Mouse (Mus musculus): Measurements from ENCODE around the gene 4931428F04Rik. TPM values are rescaled to one million over a fixed set of nuclear protein-coding genes. Genes with fewer than 3 reads are reported as not detected.

The 4931428F04Rik gene
- polyA plus RNA-seq, 1 experiment from 2014 or later, result 14.5 TPM

DNA sequence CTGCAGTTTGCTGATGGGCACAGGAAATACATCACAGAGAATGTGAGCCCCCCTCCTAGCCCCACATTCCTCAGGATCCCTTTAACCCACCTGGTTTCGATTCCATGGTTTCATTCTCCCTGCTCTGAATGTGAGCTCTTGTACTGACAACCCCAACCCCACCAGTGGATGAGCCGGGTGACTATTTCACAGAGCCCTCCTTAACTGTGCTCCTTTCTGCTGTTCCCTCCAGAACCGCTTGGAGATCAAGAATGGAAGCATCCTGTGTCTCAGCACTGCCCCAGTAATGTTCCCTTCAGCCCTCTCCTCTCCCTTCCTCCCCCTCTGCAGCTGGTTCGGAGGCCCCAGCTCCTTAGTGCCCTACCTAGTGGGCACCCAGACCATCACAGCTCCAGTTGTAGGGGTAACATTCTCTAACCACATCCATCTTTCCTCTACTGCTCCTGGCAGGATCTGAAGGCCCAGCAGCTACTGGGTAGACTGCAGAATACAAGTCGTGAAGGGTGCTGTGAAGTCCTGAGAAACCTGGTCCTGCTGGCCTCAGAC is 16.6 kb upstream of the 4931428F04Rik start:
- peaks cover 29% of the 10 kb centered on the region for H3K4me1 ChIP-seq
- peaks cover 69% of the 10 kb centered on the region for H3K36me3 ChIP-seq
- H3K27me3 ChIP-seq, result no peaks in the 10 kb centered on the region
- peak; percentile 22; the same call in 1 of the 2 replicates for ATAC-seq (ENCODE audit: insufficient number of reproducible peaks, low FRiP score, low TSS enrichment, low read depth)
- peak overlapping the region; percentile 74 for H3K4me2 ChIP-seq (replicated peaks)
- H3K9ac ChIP-seq, result peak overlapping the region; percentile 47
- 34% methylated on average over 5 of the region's 5 CpGs for WGBS
- H3K27ac ChIP-seq (replicated peaks), result peak overlapping the region; percentile 87; the same call in 1 of the 2 replicates
- H3K9me3 ChIP-seq (replicated peaks), result no peaks in the 10 kb centered on the region
- H3K4me3 ChIP-seq (replicated peaks), result peak overlapping the region; percentile 46

DNA sequence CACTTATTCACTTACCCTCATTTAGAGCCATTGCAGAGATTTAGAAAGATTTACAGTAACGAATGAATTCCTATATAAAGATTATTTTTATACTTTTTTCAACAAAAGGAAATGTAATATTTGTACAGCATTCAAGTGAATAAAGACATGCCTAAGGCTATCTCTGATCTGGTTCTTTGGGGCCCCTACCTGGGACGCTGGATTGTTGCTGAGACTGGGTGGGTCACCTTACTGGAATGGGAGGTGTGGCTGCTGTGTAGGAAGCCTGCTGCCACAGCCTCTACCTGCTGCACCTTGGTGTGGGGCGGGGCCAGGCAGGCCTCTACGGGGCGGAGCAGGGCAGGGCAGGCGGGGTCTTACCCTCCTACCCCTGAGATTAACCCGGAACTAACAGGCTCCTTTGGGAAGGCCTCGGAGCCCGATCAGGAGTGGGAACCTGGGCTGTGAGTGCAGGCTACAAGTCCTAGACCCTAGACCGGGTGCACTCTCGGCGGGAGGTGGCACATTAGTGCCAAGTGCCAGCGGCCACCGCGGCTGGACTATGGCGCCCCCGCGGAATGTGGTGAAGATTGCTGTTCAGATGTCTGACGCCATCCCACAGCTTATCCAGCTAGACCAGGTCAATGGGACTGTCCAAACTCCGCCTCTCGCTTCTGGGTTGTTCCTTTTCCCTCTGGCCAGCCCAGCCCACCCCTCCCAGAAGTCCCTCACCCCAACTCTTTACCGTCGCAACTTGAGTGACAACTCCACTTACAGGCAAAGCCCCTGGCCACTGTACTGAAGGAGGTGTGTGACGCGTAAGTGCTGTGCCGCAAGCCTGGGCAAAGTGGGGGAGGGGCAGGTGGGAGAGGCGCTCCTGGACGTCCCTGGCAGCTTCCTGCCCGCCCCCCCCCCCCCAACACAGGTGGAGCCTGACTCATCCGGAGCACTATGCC is 15.8 kb upstream of the 4931428F04Rik start, which contains the start of gene Elmo3:
Elmo3 (plus strand) TSS at position 391 of the 935 bp plus-strand sequence.
- no peaks in the 10 kb centered on the region for H3K9me3 ChIP-seq (replicated peaks)
- peak; percentile 79 for ATAC-seq (ENCODE audit: insufficient number of reproducible peaks, low FRiP score, low TSS enrichment, low read depth)

DNA sequence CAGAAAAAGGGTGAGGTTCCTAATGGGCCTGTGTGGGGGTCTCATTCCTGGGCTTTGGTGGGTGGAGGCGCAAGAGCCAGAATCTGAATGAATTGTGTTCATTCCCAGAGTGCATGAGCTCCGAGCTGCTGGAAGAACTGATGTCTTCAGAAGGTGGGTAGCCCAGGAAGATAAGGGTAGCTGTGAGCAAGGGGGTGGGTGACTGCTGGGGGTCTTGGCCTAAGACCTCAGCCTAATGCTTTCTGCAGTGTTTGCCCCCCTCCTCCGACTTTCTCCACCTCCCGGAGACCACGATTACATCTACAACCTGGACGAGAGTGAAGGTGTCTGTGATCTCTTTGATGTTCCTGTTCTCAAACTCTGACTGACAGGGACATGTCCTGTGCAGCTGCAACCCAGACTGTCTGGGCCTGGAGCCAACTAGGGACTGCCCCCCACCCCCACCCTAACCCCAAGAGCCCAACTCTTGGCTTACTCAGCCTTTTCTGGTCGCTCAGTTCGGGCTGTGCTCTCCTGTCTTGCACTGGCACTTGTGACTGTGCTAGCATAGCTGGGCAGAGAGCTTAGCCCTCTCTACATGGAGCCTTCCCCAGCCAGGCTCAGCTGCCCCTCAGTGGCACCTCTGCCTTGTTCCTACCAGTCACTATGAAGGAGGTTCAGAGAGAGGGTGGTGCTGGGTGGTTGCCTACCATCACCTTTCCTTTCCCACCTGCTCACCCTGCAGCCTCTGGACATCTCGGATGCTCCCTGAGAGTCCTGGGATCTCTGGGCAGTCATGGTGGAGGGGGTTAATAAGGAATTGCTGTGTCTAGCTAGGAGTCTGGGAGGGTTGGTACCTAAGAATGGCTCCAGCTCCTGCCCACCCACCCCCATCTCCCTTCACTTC is 14.9 kb upstream of the 4931428F04Rik start:
- Histone ChIP-seq H3K9ac (no peak overlapping the region), H3K4me1 (peaks cover 29% of the 10 kb centered on the region), H3K9me3 (replicated peaks) (no peaks in the 10 kb centered on the region), H3K4me3 (replicated peaks) (no peak overlapping the region), H3K27me3 (no peaks in the 10 kb centered on the region), H3K27ac (replicated peaks) (peak overlapping the region; percentile 87), H3K4me2 (replicated peaks) (0 out of 2 replicates have a peak overlapping the region, but pooled peaks have one; percentile 2), H3K36me3 (peaks cover 71% of the 10 kb centered on the region)
- 44% methylated on average over 9 of the region's 9 CpGs for WGBS
- ATAC-seq (ENCODE audit: insufficient number of reproducible peaks, low FRiP score, low TSS enrichment, low read depth), result 0 out of 2 replicates have a peak, but pooled peaks have one; percentile 15

More for the DNA sequence above, 15.8 kb upstream of the 4931428F04Rik start, which contains the start of gene Elmo3:
- H3K27ac ChIP-seq (replicated peaks), result peak within 1 kb of the TSS; percentile 87
- WGBS, result 3% methylated on average over 27 of the region's 30 CpGs
- peak within 1 kb of the TSS; percentile 74 for H3K4me2 ChIP-seq (replicated peaks)
- no peaks in the 10 kb centered on the region for H3K27me3 ChIP-seq
- H3K4me1 ChIP-seq, result peaks cover 29% of the 10 kb centered on the region
- H3K36me3 ChIP-seq, result peaks cover 71% of the 10 kb centered on the region
- peak within 1 kb of the TSS; percentile 46 for H3K4me3 ChIP-seq (replicated peaks)
- H3K9ac ChIP-seq, result peak within 1 kb of the TSS; percentile 47

DNA sequence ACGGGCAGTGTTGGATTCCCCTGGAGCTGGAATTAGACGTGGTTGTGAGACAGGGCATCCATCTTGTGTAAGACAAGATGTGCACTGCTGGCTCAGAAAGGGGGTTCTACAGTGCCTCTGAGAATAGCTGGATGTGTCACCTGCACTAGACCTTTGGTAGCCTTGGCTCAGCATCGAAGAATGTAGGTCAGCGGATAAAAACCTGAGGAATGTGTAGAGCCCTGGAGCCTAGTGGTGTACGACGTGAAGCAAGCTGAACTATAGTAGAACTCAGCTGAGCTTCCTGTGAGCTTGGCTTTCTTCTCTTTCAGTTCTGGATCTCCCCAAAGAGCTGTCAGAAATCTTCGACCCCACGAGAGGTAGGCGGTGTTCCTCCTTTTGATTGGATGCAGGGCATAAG is 14.2 kb upstream of the 4931428F04Rik start:
- WGBS, result 77% methylated on average over 9 of the region's 9 CpGs
- Histone ChIP-seq H3K36me3 (peaks cover 66% of the 10 kb centered on the region), H3K4me3 (replicated peaks) (no peak overlapping the region), H3K4me1 (peaks cover 31% of the 10 kb centered on the region), H3K27me3 (no peaks in the 10 kb centered on the region), H3K27ac (replicated peaks) (peak overlapping the region; percentile 87; the same call in 1 of the 2 replicates), H3K9me3 (replicated peaks) (no peaks in the 10 kb centered on the region), H3K4me2 (replicated peaks) (no peak overlapping the region), H3K9ac (no peak overlapping the region)
- no peak for ATAC-seq (ENCODE audit: insufficient number of reproducible peaks, low FRiP score, low TSS enrichment, low read depth)

DNA sequence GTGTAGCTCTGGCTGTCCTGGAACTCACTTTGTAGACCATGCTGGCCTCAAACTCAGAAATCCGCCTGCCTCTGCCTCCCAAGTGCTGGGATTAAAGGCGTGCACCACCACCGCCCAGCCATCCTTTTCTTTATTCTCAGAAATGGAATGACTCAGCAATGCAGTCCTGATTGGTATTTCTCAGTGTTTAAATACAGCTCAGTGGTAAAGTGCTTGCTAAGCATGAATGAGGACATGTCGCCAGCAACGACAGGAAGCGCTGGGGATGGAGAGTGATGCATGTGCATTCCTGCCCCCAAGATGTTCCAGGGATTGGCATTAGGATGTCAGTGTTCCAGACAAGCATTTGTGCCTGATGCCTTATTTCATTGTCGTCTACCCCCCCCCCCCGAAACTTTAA is 13.7 kb upstream of the 4931428F04Rik start:
- Histone ChIP-seq H3K9me3 (replicated peaks) (no peaks in the 10 kb centered on the region), H3K27ac (replicated peaks) (no peak overlapping the region), H3K4me2 (replicated peaks) (no peak overlapping the region), H3K36me3 (peaks cover 61% of the 10 kb centered on the region), H3K4me1 (peaks cover 36% of the 10 kb centered on the region), H3K9ac (no peak overlapping the region), H3K27me3 (no peaks in the 10 kb centered on the region), H3K4me3 (replicated peaks) (no peak overlapping the region)
- ATAC-seq (ENCODE audit: insufficient number of reproducible peaks, low FRiP score, low TSS enrichment, low read depth), result no peak
- 80% methylated on average over 8 of the region's 8 CpGs for WGBS

DNA sequence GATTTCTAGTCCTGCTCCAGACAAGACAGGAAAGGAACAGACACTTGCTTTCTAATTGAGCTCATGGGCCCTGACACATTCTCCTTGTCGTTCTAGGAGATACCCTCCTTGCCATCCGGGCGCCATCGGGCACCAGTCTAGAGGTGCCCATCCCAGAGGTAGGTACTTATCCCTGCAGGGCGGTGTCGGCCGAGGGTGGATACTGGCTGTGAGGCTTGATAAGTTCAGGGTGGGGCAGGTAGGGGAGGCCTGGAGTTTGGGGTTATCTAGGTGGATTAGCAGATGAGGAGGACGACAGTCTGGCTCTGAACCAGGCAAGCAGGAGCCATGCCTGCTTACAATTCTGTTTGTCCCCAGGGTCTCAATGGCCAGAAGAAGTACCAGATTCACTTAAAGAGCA is 10.3 kb upstream of the 4931428F04Rik start:
- Histone ChIP-seq H3K36me3 (peaks cover 50% of the 10 kb centered on the region), H3K4me1 (peaks cover 29% of the 10 kb centered on the region), H3K9me3 (replicated peaks) (no peaks in the 10 kb centered on the region)

GRCm38 (mm10) chr8:105298351-105299252 is 8.9 kb upstream of the 4931428F04Rik start:
- Histone ChIP-seq H3K27ac (replicated peaks) (no peak overlapping the region), H3K36me3 (peaks cover 40% of the 10 kb centered on the region), H3K4me1 (peaks cover 18% of the 10 kb centered on the region), H3K27me3 (no peaks in the 10 kb centered on the region), H3K9ac (peak overlapping the region; percentile 91), H3K4me2 (replicated peaks) (peak overlapping the region; percentile 85), H3K9me3 (replicated peaks) (no peaks in the 10 kb centered on the region), H3K4me3 (replicated peaks) (peak overlapping the region; percentile 99)
- 50% methylated on average over 18 of the region's 18 CpGs for WGBS
- ATAC-seq (ENCODE audit: insufficient number of reproducible peaks, low FRiP score, low TSS enrichment, low read depth), result no peak

More for the DNA sequence above, 10.3 kb upstream of the 4931428F04Rik start:
- Histone ChIP-seq H3K9ac (no peak overlapping the region), H3K27me3 (no peaks in the 10 kb centered on the region), H3K4me3 (replicated peaks) (no peak overlapping the region), H3K4me2 (replicated peaks) (no peak overlapping the region), H3K27ac (replicated peaks) (no peak overlapping the region)
- WGBS, result 91% methylated on average over 8 of the region's 8 CpGs
- no peak for ATAC-seq (ENCODE audit: insufficient number of reproducible peaks, low FRiP score, low TSS enrichment, low read depth)

- ATAC-seq (ENCODE audit: insufficient number of reproducible peaks, low FRiP score, low TSS enrichment, low read depth), result peak; percentile 84
- peaks cover 18% of the 10 kb centered on the region for H3K4me1 ChIP-seq
- no peaks in the 10 kb centered on the region for H3K9me3 ChIP-seq (replicated peaks)
Observed at GRCm38 (mm10) chr8:105297511-105298192, 8.0 kb upstream of the 4931428F04Rik start, which contains the start of gene E2f4. TSS of gene E2f4 (plus strand) at chr8:105297663.

GRCm38 (mm10) chr8:105295895-105296573 is 6.4 kb upstream of the 4931428F04Rik start, which contains the start of gene Exoc3l:
TSS of gene Exoc3l (minus strand) at chr8:105296101.
- no peak for ATAC-seq (ENCODE audit: insufficient number of reproducible peaks, low FRiP score, low TSS enrichment, low read depth)
- peak within 1 kb of the TSS; percentile 91; the same call in 1 of the 2 replicates for H3K9ac ChIP-seq
- WGBS, result 60% methylated on average over 11 of the region's 11 CpGs

More at GRCm38 (mm10) chr8:105297511-105298192, 8.0 kb upstream of the 4931428F04Rik start, which contains the start of gene E2f4:
- Histone ChIP-seq H3K9ac (peak within 1 kb of the TSS; percentile 91), H3K27ac (replicated peaks) (peak within 1 kb of the TSS; percentile 79), H3K4me3 (replicated peaks) (peak within 1 kb of the TSS; percentile 99), H3K4me2 (replicated peaks) (peak within 1 kb of the TSS; percentile 85), H3K36me3 (peaks cover 31% of the 10 kb centered on the region), H3K27me3 (no peaks in the 10 kb centered on the region)
- WGBS, result under 1% methylated on average over 58 of the region's 58 CpGs

More at GRCm38 (mm10) chr8:105295895-105296573, 6.4 kb upstream of the 4931428F04Rik start, which contains the start of gene Exoc3l:
- Histone ChIP-seq H3K27ac (replicated peaks) (peak within 1 kb of the TSS; percentile 79), H3K9me3 (replicated peaks) (no peaks in the 10 kb centered on the region), H3K36me3 (peaks cover 16% of the 10 kb centered on the region), H3K4me1 (peaks cover 18% of the 10 kb centered on the region), H3K27me3 (no peaks in the 10 kb centered on the region), H3K4me2 (replicated peaks) (peak within 1 kb of the TSS; percentile 85), H3K4me3 (replicated peaks) (peak within 1 kb of the TSS; percentile 99)

Data from embryonic facial prominence, embryonic 15.5 days (tissue).